Mouse (Mus musculus) fat pad, adult 2 months (tissue): ENCODE results near the gene Pdss2.

Source experiments
- DNase-seq: peaks from one replicate; pipeline ENCODE4 v3.0.0-alpha.2; 2011; ENCODE audit warnings: low read depth, low spot score; ENCODE audit errors: extremely low read depth

Gene Pdss2

DNA sequence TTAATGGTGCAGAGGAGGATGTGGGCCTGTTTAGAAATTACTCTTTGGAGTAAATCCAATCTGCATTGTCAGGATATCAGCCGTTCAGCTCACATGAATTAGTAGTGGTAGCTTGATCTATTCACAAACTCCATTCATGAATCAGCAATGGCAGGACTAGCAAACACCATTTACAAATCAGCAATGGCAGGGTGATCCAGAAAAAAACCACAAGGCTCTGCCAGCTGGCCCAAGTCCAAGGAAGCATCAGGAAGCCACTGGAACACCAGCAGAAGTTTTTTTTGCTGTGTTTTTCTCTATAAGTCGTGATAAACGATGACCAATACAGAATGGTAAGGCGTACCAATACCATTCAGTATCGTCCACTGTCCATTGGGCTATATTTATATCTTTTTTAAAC is 209.3 kb downstream of the Pdss2 start:
- no peak for DNase-seq

- DNase-seq: no peak
Measured at GRCm38 (mm10) chr10:43434326-43434725, 213.0 kb downstream of the Pdss2 start.

- no peak for DNase-seq
Measured at GRCm38 (mm10) chr10:43435757-43436156, 214.5 kb downstream of the Pdss2 start.

DNA sequence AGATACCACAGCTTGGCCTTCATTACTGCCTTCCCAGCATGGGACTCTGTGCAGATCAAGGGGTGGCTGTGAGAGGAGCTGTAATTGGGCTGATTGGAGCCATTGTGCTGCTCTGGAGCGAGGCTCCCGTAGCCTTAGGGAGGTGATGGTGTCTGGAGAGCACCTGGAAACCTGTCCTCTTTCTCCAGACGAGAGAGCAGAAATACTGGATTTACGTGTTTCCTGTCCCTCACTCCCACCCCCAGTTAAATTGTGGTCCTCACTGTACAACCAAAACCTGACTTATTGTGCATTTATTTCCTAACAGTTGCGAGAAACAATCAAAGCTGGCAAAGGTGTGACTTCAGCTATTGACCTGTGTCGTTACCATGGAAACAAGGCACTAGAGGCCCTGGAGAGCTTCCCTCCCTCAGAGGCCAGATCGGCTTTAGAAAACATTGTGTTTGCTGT is 218.2 kb downstream of the Pdss2 start:
- no peak for DNase-seq

GRCm38 (mm10) chr10:43440050-43440449 is 218.8 kb downstream of the Pdss2 start:
- no peak for DNase-seq

GRCm38 (mm10) chr10:43440981-43441740 is 219.9 kb downstream of the Pdss2 start:
- DNase-seq: no peak

DNA sequence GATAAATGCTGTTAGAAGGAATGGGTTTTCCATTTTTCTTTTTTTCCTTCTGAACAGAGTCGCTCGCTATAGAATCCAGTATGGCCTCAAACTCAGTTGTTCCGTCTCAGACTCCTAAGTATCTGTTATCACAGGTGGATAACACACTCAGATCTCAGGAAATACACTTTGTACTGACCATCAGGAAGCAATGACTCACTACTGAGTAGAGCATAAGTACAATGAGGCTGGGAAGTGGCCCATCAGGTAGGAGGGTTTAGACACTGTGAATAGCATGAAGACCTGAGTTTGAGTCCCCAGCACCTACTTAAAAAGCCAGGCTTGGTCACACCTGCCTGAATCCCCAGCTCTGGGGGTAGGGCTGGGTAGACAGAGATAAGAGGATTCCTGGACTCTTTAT is 227.4 kb downstream of the Pdss2 start:
- no peak for DNase-seq

DNA sequence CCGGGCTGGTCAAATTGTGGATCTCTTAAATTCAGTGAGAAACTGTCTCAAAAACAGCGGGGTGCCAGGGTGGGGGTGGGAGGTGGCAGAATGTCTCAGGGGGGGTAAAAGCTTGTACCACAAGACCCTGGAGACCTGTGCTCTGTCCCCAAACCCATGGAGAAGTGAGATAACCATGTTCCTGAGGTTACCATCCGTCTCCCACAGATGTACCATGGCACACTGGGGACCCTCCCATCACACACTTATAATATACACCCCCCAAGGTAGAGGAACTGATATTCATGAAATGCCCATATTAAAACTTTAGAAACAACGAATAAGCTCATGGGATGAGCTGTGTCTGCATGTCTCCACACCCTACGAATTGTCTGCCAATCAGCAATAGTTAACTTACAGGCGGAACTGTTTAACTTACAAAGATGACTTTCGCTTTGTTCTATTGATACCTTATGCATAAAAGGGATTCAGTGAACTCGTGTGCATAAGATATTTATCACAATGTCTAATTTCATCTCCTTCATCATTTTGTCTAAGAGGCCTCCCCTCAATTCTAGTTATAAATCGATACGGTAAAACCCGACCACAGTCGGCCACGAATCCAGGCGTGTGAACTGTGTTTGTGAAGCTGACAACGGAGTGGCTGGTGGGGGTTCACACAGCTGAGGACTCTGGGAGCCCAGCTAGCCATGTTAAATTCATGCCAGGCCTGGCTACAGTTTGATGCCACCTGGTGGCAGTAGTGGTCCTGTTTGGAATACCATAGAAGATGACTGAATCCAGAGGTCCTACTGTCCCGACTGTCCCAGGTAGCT is 230.8 kb downstream of the Pdss2 start:
- no peak for DNase-seq

GRCm38 (mm10) chr10:43452663-43452996 is 231.3 kb downstream of the Pdss2 start:
- DNase-seq: no peak

- DNase-seq: no peak
Measured at GRCm38 (mm10) chr10:43454219-43454618, 232.9 kb downstream of the Pdss2 start.

DNA sequence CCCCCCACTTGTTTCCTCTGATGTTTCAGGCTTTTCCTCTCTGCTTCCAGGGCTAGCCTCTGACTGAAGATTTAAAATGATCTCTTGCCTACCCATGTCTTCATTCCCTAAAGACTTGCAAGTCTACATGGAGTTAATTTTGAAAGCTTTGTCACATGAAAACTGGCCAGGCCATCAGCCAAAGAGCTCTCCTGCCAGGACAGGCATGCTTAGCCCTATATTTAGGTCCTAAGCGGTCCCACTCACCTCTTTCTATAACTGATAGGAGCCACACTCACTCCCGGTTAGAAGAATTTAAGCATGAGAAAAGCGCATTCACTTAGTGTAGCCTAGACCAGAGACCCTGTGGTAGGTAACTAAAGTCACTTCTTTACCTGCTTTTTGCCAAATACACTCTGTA is 233.4 kb downstream of the Pdss2 start:
- no peak for DNase-seq

DNA sequence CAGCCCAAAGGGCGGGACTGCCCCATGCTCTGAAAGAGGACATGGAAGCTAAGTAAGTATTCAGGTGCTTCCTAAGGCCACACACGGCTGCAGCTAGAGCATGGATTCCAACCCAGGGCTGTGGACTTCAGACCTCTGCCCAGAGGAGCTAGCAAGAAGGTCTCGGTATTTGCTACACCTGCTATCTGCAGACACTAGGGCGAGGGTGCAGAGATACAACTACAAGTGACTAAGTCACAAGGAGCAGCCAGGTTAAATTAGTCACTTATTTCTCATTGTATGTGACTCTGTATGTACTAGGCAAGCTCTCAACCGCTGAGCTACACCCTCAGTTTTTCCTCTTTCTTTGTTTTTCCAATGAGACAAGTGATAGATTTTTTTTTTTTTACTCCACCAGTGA is 241.5 kb downstream of the Pdss2 start:
- DNase-seq: no peak

GRCm38 (mm10) chr10:43463227-43463626 is 241.9 kb downstream of the Pdss2 start:
- DNase-seq: no peak

GRCm38 (mm10) chr10:43466223-43466622 is 244.9 kb downstream of the Pdss2 start:
- no peak for DNase-seq

DNA sequence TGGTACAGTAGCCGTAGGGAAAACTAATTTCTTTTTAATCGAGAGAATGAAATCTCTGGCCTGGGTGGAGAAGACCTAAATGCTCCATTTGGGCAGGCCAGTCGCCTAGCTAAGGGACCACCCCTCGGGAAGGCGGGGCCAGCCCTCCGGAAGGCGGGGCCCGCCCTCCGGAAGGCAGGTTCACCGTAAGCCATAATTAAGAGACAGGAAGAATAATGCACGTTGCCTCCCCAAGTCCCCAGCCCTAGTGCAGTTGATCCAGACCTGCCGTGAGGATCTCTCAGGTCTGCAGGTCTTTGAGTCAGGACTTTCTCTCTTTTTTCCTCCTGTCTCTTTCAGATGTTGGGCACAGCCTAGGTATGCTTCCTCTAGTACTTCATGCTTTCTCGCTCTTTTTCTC is 246.4 kb downstream of the Pdss2 start:
- no peak for DNase-seq

DNA sequence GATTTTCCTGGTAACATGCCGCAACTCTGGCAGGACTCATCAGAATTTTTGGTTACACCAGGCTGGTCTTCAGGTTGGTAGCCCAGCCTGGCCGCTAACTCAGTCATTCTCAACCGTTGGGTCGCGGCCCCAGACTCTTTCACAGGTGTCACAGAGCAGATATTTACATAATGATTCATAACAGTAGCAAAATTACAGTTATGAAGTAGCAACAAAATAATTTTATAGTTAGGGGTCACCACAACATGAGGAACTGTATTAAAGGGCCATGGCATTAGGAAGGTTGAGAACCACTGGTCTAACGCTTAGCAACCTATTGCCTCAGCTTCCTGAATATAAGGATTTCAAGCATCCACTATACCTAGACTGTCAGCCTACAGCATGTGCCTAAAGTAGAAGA is 247.0 kb downstream of the Pdss2 start:
- DNase-seq: no peak

GRCm38 (mm10) chr10:43475376-43475775 is 254.1 kb downstream of the Pdss2 start:
- DNase-seq: no peak

DNA sequence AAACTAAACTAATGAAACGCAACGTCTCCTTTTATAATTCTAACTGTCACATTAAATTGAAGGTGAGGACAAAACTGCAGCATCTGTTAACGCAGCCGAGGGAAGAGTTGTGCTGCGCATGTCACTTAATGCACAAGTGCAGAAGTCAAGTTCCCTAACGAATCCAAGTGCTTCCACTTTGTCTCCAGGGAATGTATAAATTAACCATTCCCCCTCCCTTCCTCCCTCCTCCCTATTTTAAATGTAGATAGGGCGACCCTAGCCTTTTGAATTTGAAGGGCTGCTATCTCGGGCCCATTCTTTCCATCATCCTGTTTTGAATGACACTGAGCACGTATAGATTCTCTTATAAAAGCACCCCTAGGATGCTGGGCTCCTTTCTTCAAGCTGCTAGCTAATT is 256.2 kb downstream of the Pdss2 start:
- no peak for DNase-seq

DNA sequence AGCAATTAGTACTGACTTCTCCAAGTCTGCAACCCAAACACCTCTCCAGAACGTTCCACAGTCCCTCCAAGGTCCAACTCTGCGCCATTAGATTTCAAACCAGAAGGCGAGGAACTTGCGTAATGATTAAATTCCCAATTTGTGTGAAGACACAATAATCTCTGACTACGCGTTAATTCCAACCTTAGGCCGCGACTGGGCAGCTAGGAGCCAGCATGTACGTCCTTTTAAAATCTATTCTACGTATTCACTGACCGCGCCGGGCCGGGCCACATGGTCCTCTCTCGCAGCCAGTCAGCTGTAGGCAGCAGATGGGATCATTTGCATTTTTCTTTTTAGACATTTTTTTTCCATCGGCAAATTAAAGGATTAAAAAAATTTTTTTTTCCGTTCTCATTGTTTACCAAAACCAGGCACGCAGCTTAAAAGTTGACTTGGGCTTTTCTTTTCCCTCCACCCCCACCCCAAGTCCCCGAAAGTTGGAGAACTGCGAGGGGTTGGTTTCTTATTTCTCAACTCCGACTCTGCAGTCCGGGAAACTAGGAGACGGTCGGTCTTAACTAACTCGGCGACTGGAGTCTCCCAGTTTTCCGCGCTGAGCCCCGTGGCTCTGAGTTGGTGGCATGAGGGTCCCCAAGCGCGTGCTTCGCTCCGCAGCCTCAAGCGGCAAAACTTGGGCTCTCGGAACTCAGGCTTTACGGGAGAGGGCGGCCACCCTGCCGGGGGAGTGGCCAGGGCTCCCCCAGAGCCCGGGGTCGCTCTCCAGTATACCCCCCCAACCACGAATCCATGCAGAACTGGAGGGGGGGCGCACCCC is 256.8 kb downstream of the Pdss2 start:
- DNase-seq: no peak

DNA sequence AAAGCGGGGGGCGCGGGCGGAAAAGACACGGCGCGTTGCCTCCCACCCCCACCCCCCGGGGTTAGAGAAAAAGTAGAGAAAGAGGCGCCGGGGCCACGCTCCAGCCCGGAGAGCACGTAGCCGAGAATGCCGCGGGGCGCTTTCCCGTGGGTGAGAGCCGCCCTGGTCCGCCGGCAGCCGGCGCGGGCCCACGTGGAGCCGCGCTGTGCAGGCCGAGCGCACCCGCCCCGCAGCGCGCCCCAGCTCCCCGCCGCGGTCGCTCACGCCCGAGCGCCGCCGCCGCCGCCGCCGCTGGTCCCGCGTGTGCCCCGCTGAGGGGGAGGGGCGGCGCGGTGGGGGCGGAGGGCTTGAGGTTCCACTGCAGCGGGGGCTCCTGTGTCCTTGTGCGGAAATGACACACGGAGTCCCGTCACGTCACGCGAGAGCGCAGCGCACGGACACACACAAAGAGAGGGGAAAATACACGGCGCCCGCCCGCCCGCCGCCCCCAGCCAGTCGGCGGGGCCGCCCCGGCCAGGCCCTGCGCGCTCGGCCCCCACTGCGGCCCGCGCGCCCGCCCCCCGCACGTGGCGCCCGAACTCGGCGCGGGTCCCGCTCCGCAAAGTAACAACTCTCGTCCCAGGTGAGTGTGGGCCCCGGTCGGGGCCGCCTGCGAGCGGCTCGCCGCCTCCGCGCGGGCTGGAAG is 257.6 kb downstream of the Pdss2 start, which contains the start of gene Bend3:
Gene Bend3 (plus strand): TSS at position 81 of the 685 bp plus-strand sequence.
- no peak for DNase-seq
